Mouse (Mus musculus) monocyte, adult 2 months (primary cell): ENCODE data around the gene Rc3h2.

Source experiments
- DNase-seq, 2 experiments: peaks; one replicate each; pipeline ENCODE4 v3.0.0; 2022; ENCODE audit warnings: low spot score in 2 of 2, low read depth in 1 of 2

The Rc3h2 gene

GRCm38 (mm10) chr2:37338497-37339187, 84.1 kb downstream of the Rc3h2 start:
- no peak for DNase-seq

GRCm38 (mm10) chr2:37333321-37333720, 89.4 kb downstream of the Rc3h2 start:
- DNase-seq: no peak

- DNase-seq: no peak
Measured at GRCm38 (mm10) chr2:37326215-37326614, 96.5 kb downstream of the Rc3h2 start, which contains the start of gene Olfr368. Gene Olfr368 (plus strand): TSS chr2:37326515.
